Mouse (Mus musculus) liver, adult 2 months (tissue): ENCODE results near the gene Pcgf5.

Experiments
- CTCF ChIP-seq: fragments of 200-500 bp; IDR thresholded peaks from 2 replicates; pipeline ENCODE4 v1.5.1; 2011; ENCODE audit warnings: low read depth, low read length, control low read depth
- POLR2A ChIP-seq: fragments of 200-500 bp; IDR thresholded peaks from 2 replicates; pipeline ENCODE4 v1.6.1; 2011; ENCODE audit warnings: low read length, control low read depth; ENCODE audit not compliant: insufficient read depth; ENCODE audit errors: extremely low read depth

DNA sequence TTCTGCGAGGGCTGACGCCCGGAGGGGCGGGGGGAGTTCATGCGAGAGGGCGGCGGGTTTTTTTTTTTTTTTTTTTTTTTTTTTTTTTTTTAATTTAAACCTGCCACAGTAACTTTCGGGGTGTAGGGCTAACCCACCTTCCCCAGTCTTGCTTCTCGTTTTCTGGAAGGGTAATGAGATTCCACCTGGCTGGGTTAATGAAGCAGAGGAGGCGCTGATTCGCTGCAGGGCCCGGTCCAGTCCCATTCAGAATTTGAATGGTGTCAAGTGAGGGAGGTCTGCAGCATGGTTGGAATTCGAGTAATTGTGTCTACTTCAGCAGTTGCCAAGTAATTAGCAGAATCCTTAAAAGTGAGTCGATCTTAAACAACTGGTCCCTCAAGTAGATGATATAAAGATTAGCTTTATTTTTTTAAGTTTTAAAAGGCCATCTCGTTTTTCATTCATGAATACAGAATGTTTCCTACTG lies 1.4 kb downstream of the Pcgf5 start:
- TF ChIP-seq CTCF (no peak), POLR2A (no peak)
